Mouse (Mus musculus): ENCODE results near the gene Mcf2l. TPM values are rescaled to one million over a fixed set of nuclear protein-coding genes. Genes with fewer than 3 reads are reported as not detected.

The Mcf2l gene
- polyA plus RNA-seq, 1 experiment from 2014 or later = 24.9 TPM

DNA sequence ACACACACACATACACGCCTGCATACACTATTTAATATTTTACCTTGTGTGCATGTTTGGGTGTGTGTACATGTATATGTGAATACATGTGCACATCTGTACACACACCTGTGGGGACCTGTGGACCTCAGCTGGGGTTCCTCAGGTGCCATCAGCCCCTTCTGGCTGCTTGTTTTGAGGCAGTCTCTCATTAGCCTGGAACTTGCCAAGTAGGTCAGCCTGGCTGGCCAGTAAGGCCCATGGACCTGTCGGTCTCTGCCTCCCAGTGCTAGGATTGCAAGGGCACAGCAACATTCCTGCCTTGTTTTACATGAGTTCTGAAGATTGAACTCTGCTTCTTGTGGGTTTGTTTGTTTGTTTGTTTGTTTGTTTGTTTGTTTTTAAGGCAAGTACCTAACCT is 87.0 kb downstream of the Mcf2l start:
- ATAC-seq (ENCODE audit: insufficient number of reproducible peaks, insufficient read depth, low FRiP score, low TSS enrichment) = no peak
- no peak overlapping the region for H3K27ac ChIP-seq
- peaks cover 13% of the 10 kb centered on the region; the same call in 1 of the 2 replicates for H3K4me1 ChIP-seq
- H3K9ac ChIP-seq = no peak overlapping the region
- H3K4me3 ChIP-seq = no peak overlapping the region
- no peaks in the 10 kb centered on the region for H3K27me3 ChIP-seq
- no peaks in the 10 kb centered on the region for H3K9me3 ChIP-seq
- H3K4me2 ChIP-seq (replicated peaks) = no peak overlapping the region
- 92% methylated on average over 2 of the region's 2 CpGs for WGBS
- H3K36me3 ChIP-seq = peaks cover 19% of the 10 kb centered on the region

GRCm38 (mm10) chr8:12961211-12961610 is 87.6 kb downstream of the Mcf2l start:
- no peak overlapping the region for H3K27ac ChIP-seq
- WGBS = 65% methylated on average over 2 of the region's 2 CpGs
- peaks cover 25% of the 10 kb centered on the region for H3K36me3 ChIP-seq
- no peaks in the 10 kb centered on the region for H3K27me3 ChIP-seq
- H3K9ac ChIP-seq = no peak overlapping the region
- peaks cover 13% of the 10 kb centered on the region; the same call in 1 of the 2 replicates for H3K4me1 ChIP-seq
- no peaks in the 10 kb centered on the region for H3K9me3 ChIP-seq
- H3K4me2 ChIP-seq (replicated peaks) = no peak overlapping the region
- ATAC-seq (ENCODE audit: insufficient number of reproducible peaks, insufficient read depth, low FRiP score, low TSS enrichment) = no peak
- no peak overlapping the region for H3K4me3 ChIP-seq

GRCm38 (mm10) chr8:12961821-12962534 is 88.4 kb downstream of the Mcf2l start:
- WGBS = 77% methylated on average over 8 of the region's 8 CpGs
- H3K9me3 ChIP-seq = no peaks in the 10 kb centered on the region
- no peak overlapping the region for H3K4me3 ChIP-seq
- no peak overlapping the region for H3K27ac ChIP-seq
- ATAC-seq (ENCODE audit: insufficient number of reproducible peaks, insufficient read depth, low FRiP score, low TSS enrichment) = no peak
- no peak overlapping the region for H3K4me2 ChIP-seq (replicated peaks)
- H3K9ac ChIP-seq = no peak overlapping the region
- peaks cover 11% of the 10 kb centered on the region; the same call in 1 of the 2 replicates for H3K4me1 ChIP-seq
- no peaks in the 10 kb centered on the region for H3K27me3 ChIP-seq
- H3K36me3 ChIP-seq = peaks cover 27% of the 10 kb centered on the region

GRCm38 (mm10) chr8:12962541-12963380 is 89.2 kb downstream of the Mcf2l start:
- Histone ChIP-seq H3K36me3 (peaks cover 27% of the 10 kb centered on the region), H3K4me3 (no peak overlapping the region), H3K27ac (no peak overlapping the region), H3K9ac (no peak overlapping the region), H3K27me3 (no peaks in the 10 kb centered on the region), H3K9me3 (no peaks in the 10 kb centered on the region), H3K4me2 (replicated peaks) (no peak overlapping the region), H3K4me1 (peaks cover 6% of the 10 kb centered on the region; the same call in 1 of the 2 replicates)
- WGBS = 59% methylated on average over 13 of the region's 13 CpGs
- no peak for ATAC-seq (ENCODE audit: insufficient number of reproducible peaks, insufficient read depth, low FRiP score, low TSS enrichment)

- H3K9me3 ChIP-seq = 0 out of 2 replicates have a peak, but pooled peaks cover 1% of the 10 kb centered on the region
- 0 out of 2 replicates have a peak, but pooled peaks cover 3% of the 10 kb centered on the region for H3K4me1 ChIP-seq
- WGBS = 86% methylated on average over 11 of the region's 11 CpGs
- H3K27me3 ChIP-seq = no peaks in the 10 kb centered on the region
- no peak for ATAC-seq (ENCODE audit: insufficient number of reproducible peaks, insufficient read depth, low FRiP score, low TSS enrichment)
- H3K4me3 ChIP-seq = no peak overlapping the region
- no peak overlapping the region for H3K27ac ChIP-seq
- 0 out of 2 replicates have a peak, but pooled peaks cover 13% of the 10 kb centered on the region for H3K36me3 ChIP-seq
- H3K9ac ChIP-seq = no peak overlapping the region
- no peak overlapping the region for H3K4me2 ChIP-seq (replicated peaks)
Observed at GRCm38 (mm10) chr8:12976290-12976689, 102.7 kb downstream of the Mcf2l start.

DNA sequence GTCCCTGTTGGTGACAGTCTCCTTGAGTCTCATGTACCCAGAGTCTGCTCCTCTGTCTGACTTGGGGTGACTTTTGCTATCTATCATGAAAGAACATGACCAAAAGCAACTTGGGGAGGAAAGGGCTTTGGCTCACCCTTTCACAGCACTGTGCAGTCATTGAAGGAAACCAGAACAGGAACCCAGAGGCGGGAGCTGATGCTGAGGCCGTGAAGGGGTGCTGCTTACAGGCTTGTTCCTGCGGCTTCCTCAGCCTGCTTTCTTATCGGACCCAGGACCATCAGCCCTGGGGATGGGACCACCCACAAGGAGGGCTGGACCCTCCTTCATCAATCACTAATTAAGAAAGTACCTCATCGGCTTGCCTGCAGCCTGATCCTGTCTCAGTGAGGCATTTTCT is 103.1 kb downstream of the Mcf2l start:
- Histone ChIP-seq H3K4me1 (0 out of 2 replicates have a peak, but pooled peaks cover 3% of the 10 kb centered on the region), H3K36me3 (0 out of 2 replicates have a peak, but pooled peaks cover 13% of the 10 kb centered on the region), H3K27me3 (no peaks in the 10 kb centered on the region), H3K4me3 (no peak overlapping the region), H3K9me3 (0 out of 2 replicates have a peak, but pooled peaks cover 5% of the 10 kb centered on the region), H3K4me2 (replicated peaks) (no peak overlapping the region), H3K9ac (no peak overlapping the region), H3K27ac (no peak overlapping the region)
- 59% methylated on average over 5 of the region's 5 CpGs for WGBS
- ATAC-seq (ENCODE audit: insufficient number of reproducible peaks, insufficient read depth, low FRiP score, low TSS enrichment) = no peak

DNA sequence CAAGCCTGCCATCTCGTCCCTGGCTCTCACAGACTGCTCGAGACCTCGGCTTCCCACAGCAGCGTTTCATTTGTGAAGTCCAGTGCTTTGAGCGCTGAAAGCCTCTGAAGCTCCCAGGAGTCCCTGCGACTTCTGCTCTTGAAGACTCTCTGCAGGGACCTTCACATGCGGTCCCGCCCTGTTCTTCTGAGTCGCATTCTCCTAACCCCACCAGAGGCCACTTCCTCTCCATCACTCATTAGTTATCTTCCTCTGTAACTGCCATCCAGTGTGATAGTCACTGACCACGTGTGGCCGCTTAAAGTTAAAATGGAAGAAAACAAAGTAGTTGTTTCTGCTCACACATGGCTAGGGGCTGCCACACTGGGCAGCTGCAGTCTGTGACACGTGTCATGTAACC is 103.7 kb downstream of the Mcf2l start:
- Histone ChIP-seq H3K27ac (no peak overlapping the region), H3K9me3 (0 out of 2 replicates have a peak, but pooled peaks cover 5% of the 10 kb centered on the region), H3K27me3 (no peaks in the 10 kb centered on the region), H3K4me1 (0 out of 2 replicates have a peak, but pooled peaks cover 3% of the 10 kb centered on the region), H3K36me3 (0 out of 2 replicates have a peak, but pooled peaks cover 13% of the 10 kb centered on the region), H3K9ac (no peak overlapping the region), H3K4me3 (no peak overlapping the region), H3K4me2 (replicated peaks) (no peak overlapping the region)
- ATAC-seq (ENCODE audit: insufficient number of reproducible peaks, insufficient read depth, low FRiP score, low TSS enrichment) = no peak
- 79% methylated on average over 12 of the region's 12 CpGs for WGBS

DNA sequence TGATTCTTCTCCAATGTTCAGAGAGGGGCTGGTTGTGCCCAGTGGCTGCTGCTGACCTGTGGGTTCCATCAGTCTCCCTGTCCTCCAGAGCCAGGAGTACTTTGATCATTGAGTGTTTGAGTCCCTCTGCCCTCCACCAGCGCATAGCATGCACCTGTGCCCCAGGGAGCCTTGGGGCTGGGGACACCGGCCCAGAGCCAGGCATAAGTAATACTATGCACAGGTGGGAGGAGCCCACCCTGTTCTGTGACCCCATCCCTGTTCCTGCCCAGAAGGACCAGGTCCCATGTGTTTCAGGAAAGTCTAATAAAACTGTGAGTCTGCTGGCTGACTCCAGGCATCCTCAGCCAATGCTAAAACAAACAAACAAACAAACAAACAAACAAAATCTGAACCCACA is 104.7 kb downstream of the Mcf2l start:
- Histone ChIP-seq H3K27me3 (no peaks in the 10 kb centered on the region), H3K4me3 (no peak overlapping the region), H3K27ac (no peak overlapping the region), H3K9ac (no peak overlapping the region), H3K4me2 (replicated peaks) (no peak overlapping the region), H3K4me1 (0 out of 2 replicates have a peak, but pooled peaks cover 3% of the 10 kb centered on the region), H3K36me3 (0 out of 2 replicates have a peak, but pooled peaks cover 13% of the 10 kb centered on the region), H3K9me3 (0 out of 2 replicates have a peak, but pooled peaks cover 5% of the 10 kb centered on the region)
- no peak for ATAC-seq (ENCODE audit: insufficient number of reproducible peaks, insufficient read depth, low FRiP score, low TSS enrichment)
- WGBS = 49% methylated on average over 2 of the region's 2 CpGs

GRCm38 (mm10) chr8:12978726-12979125 is 105.1 kb downstream of the Mcf2l start:
- 0 out of 2 replicates have a peak, but pooled peaks cover 5% of the 10 kb centered on the region for H3K9me3 ChIP-seq
- ATAC-seq (ENCODE audit: insufficient number of reproducible peaks, insufficient read depth, low FRiP score, low TSS enrichment) = peak; percentile 66
- no peak overlapping the region for H3K27ac ChIP-seq
- H3K27me3 ChIP-seq = no peaks in the 10 kb centered on the region
- 0 out of 2 replicates have a peak, but pooled peaks cover 13% of the 10 kb centered on the region for H3K36me3 ChIP-seq
- no peak overlapping the region for H3K4me2 ChIP-seq (replicated peaks)
- no peak overlapping the region for H3K4me3 ChIP-seq
- H3K4me1 ChIP-seq = 0 out of 2 replicates have a peak, but pooled peaks cover 3% of the 10 kb centered on the region
- no peak overlapping the region for H3K9ac ChIP-seq
- WGBS = 23% methylated on average over 5 of the region's 5 CpGs

- Histone ChIP-seq H3K27me3 (no peaks in the 10 kb centered on the region), H3K27ac (no peak overlapping the region), H3K4me3 (no peak overlapping the region), H3K9ac (no peak overlapping the region), H3K4me1 (0 out of 2 replicates have a peak, but pooled peaks cover 3% of the 10 kb centered on the region), H3K9me3 (0 out of 2 replicates have a peak, but pooled peaks cover 5% of the 10 kb centered on the region), H3K36me3 (0 out of 2 replicates have a peak, but pooled peaks cover 3% of the 10 kb centered on the region), H3K4me2 (replicated peaks) (no peak overlapping the region)
- ATAC-seq (ENCODE audit: insufficient number of reproducible peaks, insufficient read depth, low FRiP score, low TSS enrichment) = no peak
- WGBS = 85% methylated on average over 18 of the region's 18 CpGs
Observed at GRCm38 (mm10) chr8:12983681-12984467, 110.3 kb downstream of the Mcf2l start.
